Mouse (Mus musculus): ENCODE results near the gene Tnr. TPM values are rescaled to one million over a fixed set of nuclear protein-coding genes. Genes with fewer than 3 reads are reported as not detected.
A peak's percentile ranks its signal among the peaks of the same experiment; 100 is the strongest.
"Not testable (repeated sequence)": the region's sequence is repeated elsewhere in the genome, so short reads cannot be mapped to it uniquely, and the experiment has no call there.

Tnr gene
- polyA plus RNA-seq, 1 experiment from 2014 or later = 0.04 TPM

DNA sequence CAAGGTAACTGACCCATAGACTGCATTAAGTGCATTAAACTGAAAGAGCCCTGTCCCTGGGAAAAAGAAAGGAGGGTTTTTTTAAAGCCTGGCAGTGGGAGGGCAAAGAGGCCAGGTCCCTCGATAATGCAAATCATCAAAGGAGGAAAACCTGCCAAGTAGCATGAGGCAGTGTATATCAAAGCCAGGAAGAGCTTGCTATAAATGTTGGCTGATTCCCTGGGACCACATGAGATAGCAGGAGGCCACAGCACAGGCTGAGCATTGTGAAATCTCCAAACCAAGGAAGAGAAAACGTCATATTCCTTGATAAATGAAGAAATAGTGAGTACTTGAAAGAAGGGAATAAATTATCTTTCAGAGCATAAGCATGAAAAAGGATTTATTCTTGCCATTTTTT, 409.0 kb downstream of the Tnr start:
- WGBS = 60% methylated on average over 2 of the region's 2 CpGs
- no peak overlapping the region for H3K4me2 ChIP-seq
- no peaks in the 10 kb centered on the region for H3K27me3 ChIP-seq
- H3K9me3 ChIP-seq = no peaks in the 10 kb centered on the region
- ATAC-seq (ENCODE audit: insufficient number of reproducible peaks, insufficient read depth, low FRiP score, low TSS enrichment, low read depth) = no peak
- no peak overlapping the region for H3K4me3 ChIP-seq
- H3K27ac ChIP-seq = no peak overlapping the region
- H3K9ac ChIP-seq = no peak overlapping the region
- no peaks in the 10 kb centered on the region for H3K4me1 ChIP-seq
- H3K36me3 ChIP-seq = no peaks in the 10 kb centered on the region

DNA sequence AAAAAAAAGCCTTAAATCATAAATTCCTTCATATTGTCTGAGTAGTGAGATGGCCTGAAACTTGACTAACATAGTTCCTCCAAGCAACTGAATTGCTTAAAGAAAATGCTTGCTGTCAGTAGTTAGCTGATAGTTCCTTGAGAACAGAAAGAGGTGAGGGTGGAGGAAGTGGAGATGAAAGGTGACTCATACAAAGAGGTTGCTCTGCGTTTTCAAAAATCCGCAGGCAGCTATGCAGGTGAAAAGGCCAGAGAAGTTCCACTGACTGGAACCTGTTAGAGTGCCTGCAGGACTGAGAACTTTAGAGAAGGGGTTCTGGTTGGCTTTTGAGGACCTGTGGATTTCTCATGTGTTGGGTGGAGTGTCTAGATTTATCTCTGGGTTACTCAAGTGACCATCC, 414.9 kb downstream of the Tnr start:
- H3K4me1 ChIP-seq = no peaks in the 10 kb centered on the region
- no peak overlapping the region for H3K4me3 ChIP-seq
- H3K27ac ChIP-seq = no peak overlapping the region
- no peaks in the 10 kb centered on the region for H3K27me3 ChIP-seq
- no peak overlapping the region for H3K9ac ChIP-seq
- no peaks in the 10 kb centered on the region for H3K36me3 ChIP-seq
- H3K4me2 ChIP-seq = no peak overlapping the region
- H3K9me3 ChIP-seq = no peaks in the 10 kb centered on the region
- WGBS = 77% methylated on average over 2 of the region's 2 CpGs
- ATAC-seq (ENCODE audit: insufficient number of reproducible peaks, insufficient read depth, low FRiP score, low TSS enrichment, low read depth) = no peak

- Histone ChIP-seq H3K27me3 (no peaks in the 10 kb centered on the region), H3K4me3 (no peak overlapping the region), H3K4me2 (no peak overlapping the region), H3K9ac (no peak overlapping the region), H3K4me1 (no peaks in the 10 kb centered on the region), H3K27ac (no peak overlapping the region), H3K9me3 (no peaks in the 10 kb centered on the region), H3K36me3 (no peaks in the 10 kb centered on the region)
- WGBS = 84% methylated on average over 3 of the region's 3 CpGs
- no peak for ATAC-seq (ENCODE audit: insufficient number of reproducible peaks, insufficient read depth, low FRiP score, low TSS enrichment, low read depth)
These were observed 415.8 kb downstream of the Tnr start for GRCm38 (mm10) chr1:159939335-159939734.

DNA sequence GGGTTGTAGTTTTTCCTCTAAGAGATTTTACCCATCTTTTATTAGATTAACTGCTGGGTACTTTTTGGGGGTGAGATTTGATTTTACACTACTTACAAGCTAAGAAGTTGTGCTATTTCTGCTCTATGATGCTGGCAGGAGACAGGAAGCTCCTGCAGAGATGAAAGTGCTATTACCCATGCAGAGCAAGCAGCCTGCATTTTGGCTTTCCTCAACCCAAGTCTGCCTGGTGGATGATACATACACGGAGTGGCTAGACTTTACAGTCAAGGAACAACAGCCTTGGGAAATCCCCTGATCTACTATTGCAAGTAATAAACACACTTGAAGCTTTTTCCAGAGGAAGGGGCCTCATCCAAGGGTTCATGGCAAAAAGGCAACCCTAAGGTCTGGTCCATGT, 430.0 kb downstream of the Tnr start:
- Histone ChIP-seq H3K27ac (no peak overlapping the region), H3K4me1 (no peaks in the 10 kb centered on the region)
- ATAC-seq (ENCODE audit: insufficient number of reproducible peaks, insufficient read depth, low FRiP score, low TSS enrichment, low read depth) = no peak

DNA sequence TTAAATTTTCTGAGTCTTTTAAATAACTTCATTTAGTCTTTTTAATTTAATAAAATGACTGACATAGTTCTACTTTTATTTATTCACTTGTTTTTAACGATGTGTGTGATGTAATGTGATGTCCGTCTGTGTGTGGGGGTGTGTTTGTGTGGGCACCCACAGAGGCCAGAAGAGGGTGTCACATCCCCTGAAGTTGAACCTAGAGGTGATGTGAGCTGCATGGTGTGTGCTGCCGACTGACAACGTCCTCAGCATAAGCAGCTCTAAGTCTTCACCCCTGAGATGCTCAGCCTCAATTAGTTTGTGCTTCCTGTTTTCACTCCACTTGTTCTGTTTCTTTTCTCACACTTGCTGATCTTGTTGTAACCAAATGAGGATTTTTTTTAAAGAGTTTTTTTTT, 439.8 kb downstream of the Tnr start:
- Histone ChIP-seq H3K4me3 (no peak overlapping the region), H3K36me3 (no peaks in the 10 kb centered on the region), H3K4me1 (peaks cover 5% of the 10 kb centered on the region; the same call in 1 of the 2 replicates), H3K4me2 (no peak overlapping the region), H3K9me3 (no peaks in the 10 kb centered on the region), H3K27ac (no peak overlapping the region), H3K9ac (no peak overlapping the region), H3K27me3 (no peaks in the 10 kb centered on the region)
- WGBS = 77% methylated on average over 4 of the region's 4 CpGs
- no peak for ATAC-seq (ENCODE audit: insufficient number of reproducible peaks, insufficient read depth, low FRiP score, low TSS enrichment, low read depth)

More for the DNA sequence above, 430.0 kb downstream of the Tnr start:
- Histone ChIP-seq H3K9ac (no peak overlapping the region), H3K27me3 (no peaks in the 10 kb centered on the region), H3K9me3 (no peaks in the 10 kb centered on the region), H3K4me3 (no peak overlapping the region), H3K4me2 (no peak overlapping the region), H3K36me3 (no peaks in the 10 kb centered on the region)
- WGBS = 51% methylated on average over 1 of the region's 1 CpGs

GRCm38 (mm10) chr1:159966286-159966685, 442.7 kb downstream of the Tnr start:
- H3K9me3 ChIP-seq; H3K36me3 ChIP-seq; H3K4me3 ChIP-seq; H3K27me3 ChIP-seq; ATAC-seq (ENCODE audit: insufficient number of reproducible peaks, insufficient read depth, low FRiP score, low TSS enrichment, low read depth); H3K9ac ChIP-seq; H3K4me1 ChIP-seq; H3K4me2 ChIP-seq: not testable (repeated sequence)
- H3K27ac ChIP-seq = peak overlapping the region; percentile 11; the same call in 1 of the 2 replicates

- Histone ChIP-seq H3K4me2 (no peak overlapping the region), H3K9me3 (no peaks in the 10 kb centered on the region), H3K4me1 (peaks cover 5% of the 10 kb centered on the region; the same call in 1 of the 2 replicates), H3K27ac (no peak overlapping the region), H3K27me3 (no peaks in the 10 kb centered on the region), H3K9ac (no peak overlapping the region), H3K4me3 (no peak overlapping the region), H3K36me3 (no peaks in the 10 kb centered on the region)
- no peak for ATAC-seq (ENCODE audit: insufficient number of reproducible peaks, insufficient read depth, low FRiP score, low TSS enrichment, low read depth)
These were observed 444.8 kb downstream of the Tnr start for GRCm38 (mm10) chr1:159968395-159968794.

GRCm38 (mm10) chr1:159977786-159978185, 454.2 kb downstream of the Tnr start:
- ATAC-seq (ENCODE audit: insufficient number of reproducible peaks, insufficient read depth, low FRiP score, low TSS enrichment, low read depth) = no peak
- 33% methylated on average over 2 of the region's 2 CpGs for WGBS
- H3K36me3 ChIP-seq = no peaks in the 10 kb centered on the region

GRCm38 (mm10) chr1:159979096-159979495, 455.5 kb downstream of the Tnr start:
- no peak for ATAC-seq (ENCODE audit: insufficient number of reproducible peaks, insufficient read depth, low FRiP score, low TSS enrichment, low read depth)
- H3K9ac ChIP-seq = no peak overlapping the region
- 84% methylated on average over 2 of the region's 2 CpGs for WGBS

More at GRCm38 (mm10) chr1:159977786-159978185, 454.2 kb downstream of the Tnr start:
- Histone ChIP-seq H3K9me3 (no peaks in the 10 kb centered on the region; the same call in 1 of the 2 replicates), H3K4me2 (no peak overlapping the region), H3K4me3 (no peak overlapping the region), H3K4me1 (peaks cover 5% of the 10 kb centered on the region; the same call in 1 of the 2 replicates), H3K27ac (no peak overlapping the region), H3K27me3 (no peaks in the 10 kb centered on the region), H3K9ac (no peak overlapping the region)

GRCm38 (mm10) chr1:159980355-159980754, 456.8 kb downstream of the Tnr start:
- H3K9me3 ChIP-seq = no peaks in the 10 kb centered on the region; the same call in 1 of the 2 replicates
- no peak overlapping the region for H3K27ac ChIP-seq
- 67% methylated on average over 1 of the region's 1 CpGs for WGBS
- peaks cover 5% of the 10 kb centered on the region; the same call in 1 of the 2 replicates for H3K4me1 ChIP-seq
- H3K4me2 ChIP-seq = no peak overlapping the region
- ATAC-seq (ENCODE audit: insufficient number of reproducible peaks, insufficient read depth, low FRiP score, low TSS enrichment, low read depth) = no peak
- H3K9ac ChIP-seq = no peak overlapping the region
- H3K36me3 ChIP-seq = no peaks in the 10 kb centered on the region
- no peak overlapping the region for H3K4me3 ChIP-seq
- H3K27me3 ChIP-seq = no peaks in the 10 kb centered on the region

More at GRCm38 (mm10) chr1:159979096-159979495, 455.5 kb downstream of the Tnr start:
- no peaks in the 10 kb centered on the region for H3K36me3 ChIP-seq
- no peak overlapping the region for H3K4me2 ChIP-seq
- no peaks in the 10 kb centered on the region; the same call in 1 of the 2 replicates for H3K9me3 ChIP-seq
- H3K27ac ChIP-seq = no peak overlapping the region
- no peak overlapping the region for H3K4me3 ChIP-seq
- H3K4me1 ChIP-seq = peaks cover 5% of the 10 kb centered on the region; the same call in 1 of the 2 replicates
- H3K27me3 ChIP-seq = no peaks in the 10 kb centered on the region
